Mouse (Mus musculus) layer of hippocampus, adult 18-20 months (tissue): Measurements from ENCODE around the gene Gm5930. TPM values are rescaled to one million over a fixed set of nuclear protein-coding genes. Genes with fewer than 3 reads are reported as not detected.
"Not testable (repeated sequence)": the region's sequence is repeated elsewhere in the genome, so short reads cannot be mapped to it uniquely, and the experiment has no call there.

Experiments used
- DNase-seq, 2 experiments: peaks; one replicate each; pipeline ENCODE4 v3.0.0; 2022; ENCODE audit warnings: low spot score in 2 of 2
- long read RNA-seq: library from polyadenylated mRNA; stranded (forward); transcript quantifications from one replicate; pipeline ENCODE4 v2.0.0, GENCODE M21; 2021
- total RNA-seq, 2 experiments: library from RNA; stranded (reverse); gene quantifications; 2 replicates each; pipeline ENCODE4 v1.2.3; 2021

Gm5930 gene
- not detected for total RNA-seq
- long read RNA-seq, result 0 reads

DNA sequence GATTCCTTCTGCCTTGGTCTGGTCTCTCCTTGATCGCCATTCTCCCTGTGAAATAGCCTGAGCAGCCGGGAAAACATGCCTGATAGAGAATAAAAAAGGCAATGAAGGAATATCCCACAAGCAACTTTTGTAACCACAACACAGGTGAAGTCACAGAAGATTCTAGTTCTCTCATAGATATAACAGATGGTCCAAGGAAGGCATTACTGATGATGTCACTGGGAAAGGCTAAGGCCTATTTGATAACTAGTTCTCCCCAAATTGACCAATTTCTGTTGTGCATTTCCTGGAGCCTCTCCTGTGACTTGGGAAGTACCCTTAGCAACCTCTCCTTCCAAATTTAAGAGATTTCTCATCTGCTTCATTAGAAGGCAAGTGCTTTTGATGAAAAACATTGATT is at the start of gene Gm5930:
Gm5930 (minus strand) TSS at position 101 of the 400 bp plus-strand sequence.
- not testable (repeated sequence) for DNase-seq

DNA sequence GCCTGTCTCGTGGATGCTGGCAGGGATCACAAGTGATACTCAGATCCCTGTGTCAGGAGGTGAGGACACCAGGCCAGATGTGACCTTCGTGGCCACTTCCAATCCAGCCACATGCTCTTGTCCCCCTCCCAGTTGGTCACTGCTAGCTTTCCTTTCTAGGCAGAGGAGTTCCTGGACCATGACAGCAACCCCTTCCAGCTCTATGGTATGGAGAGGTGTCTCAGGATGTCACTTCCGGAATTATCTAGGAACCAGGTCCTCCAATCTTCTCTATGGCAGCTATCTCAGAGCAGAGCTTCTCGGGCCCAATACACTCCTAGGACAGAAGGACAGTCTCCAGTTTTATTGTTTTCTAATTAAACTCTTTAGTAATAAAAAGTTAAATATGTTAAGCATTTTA is 45.8 kb upstream of the Gm5930 start:
- DNase-seq, result not testable (repeated sequence)

DNA sequence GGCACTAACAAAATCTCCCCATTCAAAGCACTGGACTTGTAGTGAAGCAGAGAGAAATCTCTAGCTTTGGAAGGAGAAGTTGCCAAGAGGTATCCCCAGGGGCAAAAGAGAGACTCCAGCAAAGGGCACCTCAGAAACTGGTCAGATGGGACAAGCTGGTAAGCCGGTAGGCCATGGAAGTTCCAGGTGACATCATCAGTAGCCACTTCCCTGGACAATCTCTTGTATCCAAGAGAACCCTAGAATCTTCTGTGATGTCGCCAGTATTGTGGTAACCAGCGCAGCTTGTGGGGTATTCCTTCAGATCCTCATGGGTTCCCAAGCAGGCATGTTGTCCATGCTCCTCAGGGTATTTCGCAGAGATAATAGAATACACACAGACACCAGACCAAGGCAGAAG is 26.7 kb upstream of the Gm5930 start, which contains the start of gene Gm8229:
Gm8229 (plus strand) TSS at position 301 of the 400 bp plus-strand sequence.
- DNase-seq, result not testable (repeated sequence)

DNA sequence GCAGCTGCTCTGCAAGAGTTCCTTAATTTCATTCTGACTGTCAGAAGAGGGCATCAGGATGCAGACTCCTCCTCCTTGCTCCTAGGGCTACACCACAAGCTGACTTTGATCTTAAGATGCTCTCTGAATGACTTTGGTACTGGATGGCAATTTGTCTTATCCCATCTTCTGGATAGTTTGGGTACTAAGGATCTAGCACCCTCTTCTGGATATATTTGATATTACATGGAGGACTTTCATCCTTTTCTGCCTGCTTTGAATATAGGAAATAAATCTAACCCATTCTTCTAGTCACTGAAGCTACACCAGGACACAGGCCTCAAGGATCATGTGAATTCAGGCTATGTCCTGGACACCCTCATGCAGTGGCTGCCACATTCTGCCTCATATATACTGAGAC is 23.9 kb upstream of the Gm5930 start:
- peak in 1 of 2 experiments; percentile 2 for DNase-seq

DNA sequence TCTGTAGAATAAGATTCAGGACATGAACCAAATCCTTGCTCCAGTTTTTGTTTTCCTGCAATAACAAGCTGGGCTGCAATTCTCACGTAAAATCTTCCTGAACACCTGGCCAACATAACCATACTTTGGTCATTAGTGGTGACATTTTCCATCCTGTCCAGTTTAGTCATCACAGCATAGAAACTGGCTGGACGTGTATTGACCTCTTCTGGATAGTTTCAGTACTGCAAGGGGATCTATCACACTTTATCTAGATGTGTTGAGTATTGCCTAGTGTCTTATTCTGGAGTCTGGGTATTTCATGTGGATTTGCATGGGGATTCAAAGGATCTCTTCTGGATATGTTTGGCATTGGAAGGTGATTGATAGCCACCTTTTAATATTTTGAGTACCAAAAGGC is 23.0 kb upstream of the Gm5930 start:
- DNase-seq, result not testable (repeated sequence)

DNA sequence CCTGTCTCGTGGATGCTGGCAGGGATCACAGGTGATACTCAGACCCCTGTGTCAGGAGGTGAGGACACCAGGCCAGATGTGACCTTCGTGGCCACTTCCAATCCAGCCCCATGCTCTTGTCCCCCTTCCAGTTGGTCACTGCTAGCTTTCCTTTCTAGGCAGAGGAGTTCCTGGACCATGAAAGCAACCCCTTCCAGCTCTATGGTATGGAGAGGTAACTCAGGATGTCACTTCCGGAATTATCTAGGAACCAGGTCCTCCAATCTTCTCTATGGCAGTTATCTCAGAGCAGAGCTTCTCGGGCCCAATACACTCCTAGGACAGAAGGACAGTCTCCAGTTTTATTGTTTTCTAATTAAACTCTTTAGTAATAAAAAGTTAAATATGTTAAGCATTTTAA is 26.3 kb downstream of the Gm5930 start:
- not testable (repeated sequence) for DNase-seq

DNA sequence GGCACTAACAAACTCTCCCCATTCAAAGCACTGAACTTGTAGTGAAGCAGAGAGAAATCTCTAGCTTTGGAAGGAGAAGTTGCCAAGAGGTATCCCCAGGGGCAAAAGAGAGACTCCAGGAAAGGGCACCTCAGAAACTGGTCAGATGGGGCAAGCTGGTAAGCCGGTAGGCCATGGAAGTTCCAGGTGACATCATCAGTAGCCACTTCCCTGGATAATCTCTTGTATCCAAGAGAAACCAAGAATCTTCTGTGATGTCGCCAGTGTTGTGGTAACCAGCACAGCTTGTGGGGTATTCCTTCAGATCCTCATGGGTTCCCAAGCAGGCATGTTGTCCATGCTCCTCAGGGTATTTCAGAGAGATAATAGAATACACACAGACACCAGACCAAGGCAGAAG is 53.1 kb downstream of the Gm5930 start, which contains the start of gene Gm8220:
Gm8220 (plus strand) TSS at position 301 of the 400 bp plus-strand sequence.
- DNase-seq, result not testable (repeated sequence)

Other genes starting within 250 kb of the Gm5930 start
- gene Ear2, start 235.9 kb downstream of the Gm5930 start, total RNA-seq, result not detected
- gene Gm3327, start 214.7 kb downstream of the Gm5930 start, total RNA-seq, result not detected
- not detected for gene Gm8212, start 140.9 kb downstream of the Gm5930 start, total RNA-seq
- gene 4930503E14Rik, start 125.3 kb downstream of the Gm5930 start, total RNA-seq, result not detected
- not detected for gene Gm8220, start 53.0 kb downstream of the Gm5930 start, total RNA-seq
- not detected for gene Gm8229, start 26.8 kb upstream of the Gm5930 start, total RNA-seq
- not detected for gene Gm3371, start 72.1 kb upstream of the Gm5930 start, total RNA-seq
- not detected for gene Gm8232, start 95.1 kb upstream of the Gm5930 start, total RNA-seq
- gene BC061237, start 153.9 kb upstream of the Gm5930 start, total RNA-seq, result not detected
- gene Gm17093, start 179.7 kb upstream of the Gm5930 start, total RNA-seq, result not detected
- gene Gm8247, start 244.6 kb upstream of the Gm5930 start, total RNA-seq, result not detected